Mouse (Mus musculus) adrenal gland, postnatal 10 days (tissue): ENCODE measurements around the gene Pck1. TPM values are rescaled to one million over a fixed set of nuclear protein-coding genes. Genes with fewer than 3 reads are reported as not detected.

ENCODE experiments used
- DNase-seq: peaks from one replicate; pipeline ENCODE4 v3.0.0; 2021; ENCODE audit warnings: mixed read lengths
- total RNA-seq, 2 experiments: library from RNA; stranded (reverse); gene quantifications; 2 replicates each; pipeline ENCODE4 v1.2.3; 2021

Pck1 gene
- total RNA-seq, 2 experiments from 2014 or later, result 954 to 1,859 TPM

DNA sequence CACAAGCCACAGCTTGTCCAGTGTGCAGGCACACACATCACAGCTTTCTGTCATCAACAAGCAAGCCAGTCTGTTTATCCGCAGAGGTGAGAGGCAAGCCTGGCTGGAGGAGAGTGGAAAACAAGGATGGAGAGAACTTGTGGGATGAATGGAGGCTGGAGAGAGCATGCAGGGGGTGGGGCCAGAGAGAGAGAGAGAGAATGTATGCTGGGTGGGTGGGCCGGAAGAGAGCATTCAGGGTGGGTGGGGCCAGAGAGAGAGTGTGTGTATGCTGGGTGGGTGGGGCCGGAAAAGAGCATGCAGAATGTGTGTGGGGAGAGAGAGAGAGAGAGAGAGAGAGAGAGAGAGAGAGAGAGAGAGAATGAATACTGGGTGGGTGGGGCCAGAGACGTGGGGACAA is 51.8 kb downstream of the Pck1 start:
- DNase-seq, result no peak

DNA sequence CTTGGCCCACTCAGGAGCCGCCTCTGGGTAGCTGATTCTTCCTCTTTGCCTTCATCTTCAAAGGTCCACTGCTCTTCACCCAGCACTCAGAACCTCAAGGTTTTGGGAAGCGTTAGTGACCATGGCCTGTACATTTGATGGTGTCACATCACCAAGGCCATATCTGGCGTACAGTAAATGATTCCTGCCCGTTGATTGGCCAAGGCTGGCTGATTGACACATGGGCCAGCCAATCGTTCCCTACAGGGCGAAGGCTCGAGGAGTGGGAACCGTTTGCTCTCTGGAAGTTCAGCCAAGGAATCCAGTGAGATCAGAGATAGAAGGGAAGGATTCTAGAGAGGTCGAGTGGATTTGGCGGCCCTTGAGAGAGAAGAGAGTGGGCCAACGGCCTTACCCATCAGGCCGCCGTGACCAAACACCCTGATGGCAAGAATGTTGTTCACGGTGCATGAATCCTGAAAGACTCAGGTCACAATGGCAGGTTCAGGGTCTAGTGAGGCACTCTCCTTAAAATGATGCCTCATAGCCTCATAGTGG is 52.8 kb downstream of the Pck1 start:
- no peak for DNase-seq

DNA sequence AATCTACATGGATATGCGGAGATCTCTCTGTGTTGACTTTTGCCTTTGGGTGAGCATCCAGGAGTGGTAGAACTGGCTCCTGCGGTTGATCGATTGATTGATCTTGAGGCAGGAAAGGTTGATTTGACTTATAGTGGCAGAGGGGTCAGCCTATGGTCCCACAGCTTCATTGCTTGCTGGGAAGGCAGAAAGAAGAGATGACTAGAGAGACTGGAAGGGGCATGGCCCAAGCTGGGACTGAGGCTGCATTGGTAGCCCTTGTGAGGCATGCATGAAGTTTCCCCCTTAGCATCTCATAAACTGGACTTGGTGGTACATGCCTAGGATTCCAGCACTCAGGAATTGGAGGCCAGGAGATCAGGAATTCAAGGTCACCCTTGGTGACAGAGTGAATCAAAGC is 54.2 kb downstream of the Pck1 start:
- no peak for DNase-seq

Other genes with a start within 250 kb of the Pck1 start
- gene Bmp7, start 212.7 kb upstream of the Pck1 start, total RNA-seq, result 10 to 100 TPM in 1 of 2 experiments, 1 to 10 TPM in 1; 7.9 to 10.1 TPM
- gene Spo11, start 175.3 kb upstream of the Pck1 start, total RNA-seq, result not detected
- 10 to 100 TPM; 51.6 to 54.8 TPM for gene Rae1, start 152.9 kb upstream of the Pck1 start, total RNA-seq
- 10 to 100 TPM; 25.3 to 39.6 TPM for gene Rbm38, start 132.6 kb upstream of the Pck1 start, total RNA-seq
- under 1 TPM; 0.24 to 0.33 TPM for gene Ctcfl, start 33.5 kb upstream of the Pck1 start, total RNA-seq
- gene Zbp1, start 65.9 kb downstream of the Pck1 start, total RNA-seq, result 1 to 10 TPM in 1 of 2 experiments, under 1 TPM in 1; 0.90 to 2.3 TPM
- 100 to 1,000 TPM in 1 of 2 experiments, 10 to 100 TPM in 1; 83.1 to 111 TPM for gene Pmepa1, start 123.5 kb downstream of the Pck1 start, total RNA-seq